Comparison of ENCODE assay signal across 8 mouse cellular contexts in genomic region chr4:108619587-108620341, GRCm38 (mm10). TPM values are rescaled to one million over a fixed set of nuclear protein-coding genes. Genes with fewer than 3 reads are reported as not detected.
DNase-seq lines count a peak whose midpoint lies in the region; ATAC-seq and TF ChIP-seq lines count a peak whose summit lies in the region.

Cc2d1b (plus strand) TSS chr4:108619940.

- TF ChIP-seq POLR2A in brain, embryonic 14.5 days (IDR thresholded peaks at IDR 0.05; ENCODE audit: borderline replicate concordance, extremely low read depth, insufficient read depth, insufficient read length, poor library complexity, severe bottlenecking): peak; percentile 98

- peak within 1 kb of the TSS; percentile 94 for H3K9ac ChIP-seq in heart, embryonic 11.5 days (ENCODE audit: low read depth, low read length)
- H3K9ac ChIP-seq in kidney, postnatal 0 days (ENCODE audit: low read depth, low read length): peak within 1 kb of the TSS; percentile 89
- H3K9ac ChIP-seq in liver, embryonic 11.5 days (ENCODE audit: low read depth, low read length): peak within 1 kb of the TSS; percentile 89
- peak within 1 kb of the TSS; percentile 83 for H3K9ac ChIP-seq in stomach, embryonic 14.5 days (replicated peaks; ENCODE audit: low read depth, low read length)

- ATAC-seq in heart, embryonic 11.5 days (replicated peaks; ENCODE audit: insufficient number of reproducible peaks, low FRiP score, low TSS enrichment): peak; percentile 90
- peak; percentile 94 for ATAC-seq in kidney, postnatal 0 days (replicated peaks; ENCODE audit: low FRiP score, low read depth)
- ATAC-seq in liver, embryonic 11.5 days (replicated peaks; ENCODE audit: low FRiP score): peak; percentile 95
- ATAC-seq in stomach, embryonic 14.5 days (ENCODE audit: insufficient number of reproducible peaks, insufficient read depth, low FRiP score, low read depth): peak; percentile 93

- no peaks in the 10 kb centered on the region for H3K27me3 ChIP-seq in C2C12 (ENCODE audit: control insufficient read depth, insufficient read depth, insufficient read length)
- H3K27me3 ChIP-seq in erythroblast, embryonic 14.5 days (ENCODE audit: control insufficient read depth): no peaks in the 10 kb centered on the region
- H3K27me3 ChIP-seq in heart, embryonic 11.5 days (ENCODE audit: control insufficient read depth, insufficient read depth, low read length): no peaks in the 10 kb centered on the region
- no peaks in the 10 kb centered on the region for H3K27me3 ChIP-seq in kidney, postnatal 0 days (ENCODE audit: insufficient read depth, low read length)
- H3K27me3 ChIP-seq in liver, embryonic 11.5 days (replicated peaks; ENCODE audit: control insufficient read depth, insufficient read depth, low read length): no peaks in the 10 kb centered on the region
- H3K27me3 ChIP-seq in stomach, embryonic 14.5 days (ENCODE audit: control insufficient read depth, insufficient read depth, low read length): no peaks in the 10 kb centered on the region

- no peak for TF ChIP-seq CTCF in C2C12 (IDR thresholded peaks at IDR 0.05; ENCODE audit: control insufficient read depth, insufficient read depth, insufficient read length)
- TF ChIP-seq CTCF in brain, embryonic 14.5 days (IDR thresholded peaks at IDR 0.05; ENCODE audit: borderline replicate concordance, extremely low read depth, insufficient read depth, insufficient read length): peak; percentile 0; the same call in 1 of the 2 replicates
- TF ChIP-seq CTCF in kidney, postnatal 0 days (IDR thresholded peaks at IDR 0.05; ENCODE audit: low read depth): no peak

- H3K79me3 ChIP-seq in C2C12 (ENCODE audit: low read depth): peaks cover 12% of the 10 kb centered on the region

- peak within 1 kb of the TSS; percentile 81 for H3K27ac ChIP-seq in heart, embryonic 11.5 days (ENCODE audit: low read depth, low read length)
- H3K27ac ChIP-seq in kidney, postnatal 0 days: peak within 1 kb of the TSS; percentile 92
- peak within 1 kb of the TSS; percentile 75 for H3K27ac ChIP-seq in liver, embryonic 11.5 days (ENCODE audit: low read depth, low read length)
- peak within 1 kb of the TSS; percentile 90 for H3K27ac ChIP-seq in stomach, embryonic 14.5 days (ENCODE audit: low read length)

- WGBS in heart, embryonic 11.5 days (ENCODE audit: insufficient replicate concordance): under 1% methylated on average over 76 of the region's 86 CpGs
- under 1% methylated on average over 84 of the region's 86 CpGs for WGBS in kidney, postnatal 0 days
- WGBS in liver, embryonic 11.5 days: under 1% methylated on average over 83 of the region's 86 CpGs
- WGBS in stomach, embryonic 14.5 days: under 1% methylated on average over 86 of the region's 86 CpGs

- peaks cover 25% of the 10 kb centered on the region for H3K4me1 ChIP-seq in erythroblast, embryonic 14.5 days (ENCODE audit: control insufficient read depth)
- peaks cover 11% of the 10 kb centered on the region for H3K4me1 ChIP-seq in heart, embryonic 11.5 days (ENCODE audit: control insufficient read depth, insufficient read depth, low read length)
- H3K4me1 ChIP-seq in kidney, postnatal 0 days (replicated peaks; ENCODE audit: insufficient read depth, low read length): peaks cover 6% of the 10 kb centered on the region; the same call in 1 of the 2 replicates
- peaks cover 11% of the 10 kb centered on the region for H3K4me1 ChIP-seq in liver, embryonic 11.5 days (replicated peaks; ENCODE audit: control insufficient read depth, insufficient read depth, low read length)
- H3K4me1 ChIP-seq in stomach, embryonic 14.5 days (ENCODE audit: control insufficient read depth, insufficient read depth, low read length): peaks cover 9% of the 10 kb centered on the region; the same call in 1 of the 2 replicates

- peaks cover 34% of the 10 kb centered on the region for H3K79me2 ChIP-seq in C2C12 (ENCODE audit: control insufficient read depth, insufficient read depth)

- peaks cover 2% of the 10 kb centered on the region; the same call in 1 of the 2 replicates for H3K9me3 ChIP-seq in erythroblast, embryonic 14.5 days (ENCODE audit: control insufficient read depth, low read length)
- H3K9me3 ChIP-seq in heart, embryonic 11.5 days (replicated peaks; ENCODE audit: control insufficient read depth, low read length): no peaks in the 10 kb centered on the region
- no peaks in the 10 kb centered on the region for H3K9me3 ChIP-seq in kidney, postnatal 0 days (replicated peaks; ENCODE audit: low read length)
- H3K9me3 ChIP-seq in liver, embryonic 11.5 days (ENCODE audit: control insufficient read depth, low read length): no peaks in the 10 kb centered on the region
- no peaks in the 10 kb centered on the region for H3K9me3 ChIP-seq in stomach, embryonic 14.5 days (ENCODE audit: control insufficient read depth, low read depth, low read length)

- peak; percentile 97 for DNase-seq in brain, embryonic 14.5 days (ENCODE audit: low read depth)
- DNase-seq in kidney, postnatal 0 days (ENCODE audit: low spot score): peak; percentile 91
- DNase-seq in liver, embryonic 11.5 days (ENCODE audit: low spot score): peak; percentile 92
- DNase-seq in naive thymus-derived CD4-positive, alpha-beta T cell, adult 2 months (ENCODE audit: low read depth): peak; percentile 98

- peak within 1 kb of the TSS; percentile 68 for H3ac ChIP-seq in C2C12 (ENCODE audit: control insufficient read depth, insufficient read length, low read depth)

- peak within 1 kb of the TSS; percentile 96 for H3K4me2 ChIP-seq in heart, embryonic 11.5 days
- H3K4me2 ChIP-seq in kidney, postnatal 0 days (ENCODE audit: low read length): peak within 1 kb of the TSS; percentile 89
- H3K4me2 ChIP-seq in liver, embryonic 11.5 days: peak within 1 kb of the TSS; percentile 97
- peak within 1 kb of the TSS; percentile 67 for H3K4me2 ChIP-seq in stomach, embryonic 14.5 days (replicated peaks; ENCODE audit: low read depth, low read length)

- H3K4me3 ChIP-seq in C2C12 (ENCODE audit: insufficient read depth, poor library complexity, severe bottlenecking): peak within 1 kb of the TSS; percentile 78
- H3K4me3 ChIP-seq in erythroblast, embryonic 14.5 days (replicated peaks): peak within 1 kb of the TSS; percentile 86
- peak within 1 kb of the TSS; percentile 85 for H3K4me3 ChIP-seq in heart, embryonic 11.5 days (ENCODE audit: low read depth, low read length)
- H3K4me3 ChIP-seq in kidney, postnatal 0 days (replicated peaks; ENCODE audit: low read depth, low read length): peak within 1 kb of the TSS; percentile 81
- peak within 1 kb of the TSS; percentile 81 for H3K4me3 ChIP-seq in liver, embryonic 11.5 days (ENCODE audit: low read depth, low read length)
- peak within 1 kb of the TSS; percentile 73 for H3K4me3 ChIP-seq in stomach, embryonic 14.5 days (ENCODE audit: low read depth, low read length)

- H3K36me3 ChIP-seq in C2C12 (ENCODE audit: control insufficient read depth, insufficient read depth): peaks cover 55% of the 10 kb centered on the region
- peaks cover 45% of the 10 kb centered on the region for H3K36me3 ChIP-seq in erythroblast, embryonic 14.5 days (ENCODE audit: control insufficient read depth)
- no peaks in the 10 kb centered on the region; the same call in 1 of the 2 replicates for H3K36me3 ChIP-seq in heart, embryonic 11.5 days (ENCODE audit: control insufficient read depth, insufficient read depth, low read length)
- peaks cover 2% of the 10 kb centered on the region; the same call in 1 of the 2 replicates for H3K36me3 ChIP-seq in kidney, postnatal 0 days (ENCODE audit: insufficient read depth, low read length)
- peaks cover 5% of the 10 kb centered on the region; the same call in 1 of the 2 replicates for H3K36me3 ChIP-seq in liver, embryonic 11.5 days (ENCODE audit: control insufficient read depth, insufficient read depth, low read length)
- H3K36me3 ChIP-seq in stomach, embryonic 14.5 days (ENCODE audit: control insufficient read depth, insufficient read depth, low read length): peaks cover 7% of the 10 kb centered on the region; the same call in 1 of the 2 replicates

TF ChIP-seq in C2C12, 6 proteins besides CTCF, POLR2A, EP300 and RAD21:
- TF ChIP-seq USF1 (IDR thresholded peaks at IDR 0.05; ENCODE audit: low read depth): peak; percentile 93
- peak; percentile 24 for TF ChIP-seq MAX (IDR thresholded peaks at IDR 0.05)
- TF ChIP-seq FOSL1 (IDR thresholded peaks at IDR 0.05; ENCODE audit: insufficient read depth, low read length, poor library complexity, severe bottlenecking): no peak
TF ChIP-seq in C2C12: peak in this region for 2.

RNA-seq across cellular contexts. Expression of gene Cc2d1b, which starts in this region (rescaled TPM):
- polyA plus RNA-seq in C2C12 (2012; fragmentation: generic; extraction: Trizol): 33.6 TPM
- 50.4 and 52.8 TPM in 2 replicates for polyA plus RNA-seq in brain, embryonic 14.5 days (2012; rRNA removed)
- polyA plus RNA-seq in erythroblast, embryonic 14.5 days (2012): 2.5 and 2.6 TPM in 2 replicates
- 16.1 and 18.7 TPM in 2 replicates for polyA plus RNA-seq in heart, embryonic 11.5 days (2014; fragmentation: Nextera tagmentation; extraction: Ambion mirVana)
- polyA plus RNA-seq in kidney, postnatal 0 days (2015; fragmentation: Nextera tagmentation; extraction: Ambion mirVana): 28.7 and 29.8 TPM in 2 replicates
- 24.7 and 27.8 TPM in 2 replicates for polyA plus RNA-seq in liver, embryonic 11.5 days (2014; fragmentation: Nextera tagmentation; extraction: Ambion mirVana)
- 29.2 and 33.6 TPM in 2 replicates for polyA plus RNA-seq in stomach, embryonic 14.5 days (2014; fragmentation: Nextera tagmentation; extraction: Ambion mirVana)

Comparison
In these comparisons a context has a peak if more than half of its experiments do, and no peak if none do; other contexts are left out.
1. Peak in every context shown above with its lines: DNase-seq, ATAC-seq, H3K4me3 ChIP-seq and H3K27ac ChIP-seq.